ENCODE assay signal across 11 mouse cellular contexts in genomic region chr5:114679841-114680591, GRCm38 (mm10). TPM values are rescaled to one million over a fixed set of nuclear protein-coding genes. Genes with fewer than 3 reads are reported as not detected.
DNase-seq lines count a peak whose midpoint lies in the region; ATAC-seq lines count a peak whose summit lies in the region.
"Had no signal": no experiment of that assay in that cellular context is flagged by ENCODE, and none has a peak within 500 bp of the region (broad histone marks: within the 10 kb centered on the region; RNA-seq: fewer than 3 reads in every experiment).

No protein-coding gene starts in this region.

- no peak overlapping the region for H3K4me3 ChIP-seq in heart, embryonic 14.5 days (ENCODE audit: control insufficient read depth in 1 of 2, insufficient read depth in 1 of 2, low read depth in 1 of 2, low read length in 2 of 2)
- H3K4me3 ChIP-seq in neural tube, embryonic 13.5 days: no peak overlapping the region
- H3K4me3 ChIP-seq in hindbrain, embryonic 16.5 days (ENCODE audit: low read length): no peak overlapping the region
- H3K4me3 ChIP-seq: megakaryocyte, embryonic 14.5 days had no signal

- no peak overlapping the region for H3K4me2 ChIP-seq in heart, embryonic 14.5 days (ENCODE audit: low read length)
- no peak overlapping the region for H3K4me2 ChIP-seq in neural tube, embryonic 13.5 days
- H3K4me2 ChIP-seq in hindbrain, embryonic 16.5 days (ENCODE audit: low read length): no peak overlapping the region

- 68% methylated on average over 17 of the region's 17 CpGs for WGBS in heart, embryonic 14.5 days
- 57% methylated on average over 17 of the region's 17 CpGs for WGBS in neural tube, embryonic 13.5 days
- WGBS in hindbrain, embryonic 16.5 days: 58% methylated on average over 17 of the region's 17 CpGs

- no peak for DNase-seq in heart, adult 18-20 months
- DNase-seq in neural tube, embryonic 10.5 days (ENCODE audit: extremely low spot score, low spot score): no peak
- peak; percentile 33 to 47 for DNase-seq in thymus, postnatal 36 days
- no peak for DNase-seq in cerebellum, adult 9-11 months
- DNase-seq in frontal cortex, postnatal 36 days (ENCODE audit: low spot score in 2 of 2): no peak
- DNase-seq: cerebellum, postnatal 36 days had no signal

- H3K4me1 ChIP-seq in heart, embryonic 14.5 days (ENCODE audit: control insufficient read depth in 2 of 2, insufficient read depth in 2 of 2, low read length in 2 of 2): peaks cover 11 to 18% of the 10 kb centered on the region in 2 experiments
- H3K4me1 ChIP-seq in neural tube, embryonic 13.5 days (replicated peaks): peaks cover 46% of the 10 kb centered on the region
- peaks cover 7% of the 10 kb centered on the region for H3K4me1 ChIP-seq in hindbrain, embryonic 16.5 days (ENCODE audit: control insufficient read depth, insufficient read depth, low read depth, low read length)

- H3K9ac ChIP-seq in heart, embryonic 14.5 days (ENCODE audit: low read length): peak overlapping the region; percentile 8; the same call in 1 of the 2 replicates
- H3K9ac ChIP-seq in neural tube, embryonic 13.5 days: peak overlapping the region; percentile 8; the same call in 1 of the 2 replicates
- no peak overlapping the region for H3K9ac ChIP-seq in hindbrain, embryonic 16.5 days (ENCODE audit: low read depth, low read length)

- H3K27me3 ChIP-seq in heart, embryonic 14.5 days (ENCODE audit: control insufficient read depth, insufficient read depth, low read length): no peaks in the 10 kb centered on the region
- H3K27me3 ChIP-seq in neural tube, embryonic 13.5 days: no peaks in the 10 kb centered on the region
- H3K27me3 ChIP-seq in hindbrain, embryonic 16.5 days (replicated peaks; ENCODE audit: control insufficient read depth, insufficient read depth, low read length): no peaks in the 10 kb centered on the region
- H3K27me3 ChIP-seq: megakaryocyte, embryonic 14.5 days had no signal

- no peaks in the 10 kb centered on the region for H3K9me3 ChIP-seq in heart, embryonic 14.5 days (ENCODE audit: control insufficient read depth, low read length)
- no peaks in the 10 kb centered on the region for H3K9me3 ChIP-seq in neural tube, embryonic 13.5 days
- H3K9me3 ChIP-seq in hindbrain, embryonic 16.5 days (ENCODE audit: control insufficient read depth, low read length): no peaks in the 10 kb centered on the region
- H3K9me3 ChIP-seq: megakaryocyte, embryonic 14.5 days had no signal

- no peak for ATAC-seq in heart, embryonic 14.5 days (ENCODE audit: insufficient number of reproducible peaks, insufficient read depth, low FRiP score, low read depth)
- no peak for ATAC-seq in neural tube, embryonic 13.5 days (ENCODE audit: low read depth)
- peak; percentile 79; the same call in 1 of the 2 replicates for ATAC-seq in hindbrain, embryonic 16.5 days

- H3K36me3 ChIP-seq in heart, embryonic 14.5 days (ENCODE audit: control insufficient read depth, insufficient read depth, low read length): peaks cover 9% of the 10 kb centered on the region; the same call in 1 of the 2 replicates
- peaks cover 23% of the 10 kb centered on the region for H3K36me3 ChIP-seq in neural tube, embryonic 13.5 days
- peaks cover 7% of the 10 kb centered on the region for H3K36me3 ChIP-seq in hindbrain, embryonic 16.5 days (ENCODE audit: control insufficient read depth, insufficient read depth, low read length)

- H3K27ac ChIP-seq in heart, embryonic 14.5 days (replicated peaks in 1 of 2; ENCODE audit: control insufficient read depth in 1 of 2, insufficient read depth in 1 of 2, low read depth in 2 of 2, low read length in 2 of 2): 0 out of 4 replicates have a peak overlapping the region, but pooled peaks of 1 of the 2 experiments have one; percentile 6
- no peak overlapping the region for H3K27ac ChIP-seq in neural tube, embryonic 13.5 days (replicated peaks)
- no peak overlapping the region for H3K27ac ChIP-seq in hindbrain, embryonic 16.5 days (ENCODE audit: low read depth, low read length)

RNA-seq across cellular contexts. Expression of gene Gltp, which starts 10.8 kb away (rescaled TPM):
- 39.1 and 40.6 TPM in 2 replicates for polyA plus RNA-seq in heart, embryonic 14.5 days (2014; fragmentation: Nextera tagmentation; extraction: Ambion mirVana)
- 10 to 100 TPM; 16.9 to 20.0 TPM for total RNA-seq in heart, adult 18-20 months (2021)
- 41.4 and 48.5 TPM in 2 replicates for polyA plus RNA-seq in neural tube, embryonic 13.5 days (2015; fragmentation: Nextera tagmentation; extraction: Ambion mirVana)
- polyA plus RNA-seq in hindbrain, embryonic 16.5 days (2015; fragmentation: Nextera tagmentation; extraction: Ambion mirVana): 49.9 and 53.4 TPM in 2 replicates

RNA-seq across cellular contexts. Expression of gene Trpv4, which starts 21.8 kb away (rescaled TPM):
- polyA plus RNA-seq in heart, embryonic 14.5 days (2014; fragmentation: Nextera tagmentation; extraction: Ambion mirVana): 0.78 and 0.84 TPM in 2 replicates
- total RNA-seq in heart, adult 18-20 months (2021): 1 to 10 TPM; 5.0 to 6.4 TPM
- 0.81 and 1.5 TPM in 2 replicates for polyA plus RNA-seq in neural tube, embryonic 13.5 days (2015; fragmentation: Nextera tagmentation; extraction: Ambion mirVana)
- 2.3 and 3.0 TPM in 2 replicates for polyA plus RNA-seq in hindbrain, embryonic 16.5 days (2015; fragmentation: Nextera tagmentation; extraction: Ambion mirVana)
- total RNA-seq: MEL had no signal

RNA-seq across cellular contexts. Expression of gene Tchp, which starts 27.5 kb away (rescaled TPM):
- polyA plus RNA-seq in heart, embryonic 14.5 days (2014; fragmentation: Nextera tagmentation; extraction: Ambion mirVana): 6.8 and 8.0 TPM in 2 replicates
- 1 to 10 TPM; 4.1 to 4.6 TPM for total RNA-seq in heart, adult 18-20 months (2021)
- polyA plus RNA-seq in neural tube, embryonic 13.5 days (2015; fragmentation: Nextera tagmentation; extraction: Ambion mirVana): 18.3 and 19.0 TPM in 2 replicates
- 15.6 and 16.9 TPM in 2 replicates for polyA plus RNA-seq in hindbrain, embryonic 16.5 days (2015; fragmentation: Nextera tagmentation; extraction: Ambion mirVana)

Comparison
In these comparisons a context has a peak if more than half of its experiments do, and no peak if none do; other contexts are left out.
1. DNase-seq: peak in thymus, postnatal 36 days (2 of 2); none in heart, adult 18-20 months (0 of 2), neural tube, embryonic 10.5 days (single experiment), cerebellum, adult 9-11 months (single experiment) and frontal cortex, postnatal 36 days (0 of 2).